Mouse (Mus musculus) hindbrain, embryonic 10.5 days (tissue): ENCODE measurements at regions not wholly inside any gene's neighbourhood (a gene's known extent, or its start where the extent isn't known, plus 50 kb on each side); places are given as distances from the start of the nearest gene placed in this dataset.

Experiments used
- DNase-seq: peaks from one replicate; pipeline ENCODE4 v3.0.0-alpha.2; 2017; ENCODE audit warnings: low spot score
- H3K27ac ChIP-seq: fragments of 300-500 bp; sonication (generic); 2 replicates; pipeline ENCODE4 v1.5.1; 2016; ENCODE audit warnings: mild to moderate bottlenecking, moderate library complexity
- H3K27me3 ChIP-seq: fragments of 300-500 bp; sonication (generic); 2 replicates; pipeline ENCODE4 v1.6.1; 2016; ENCODE audit warnings: mild to moderate bottlenecking; ENCODE audit not compliant: poor library complexity, insufficient read depth, severe bottlenecking
- H3K36me3 ChIP-seq: fragments of 300-500 bp; sonication (generic); 2 replicates; pipeline ENCODE4 v1.6.1; 2016; ENCODE audit warnings: mild to moderate bottlenecking, moderate library complexity
- H3K4me1 ChIP-seq: fragments of 300-500 bp; sonication (generic); replicated peaks from 2 replicates; pipeline ENCODE4 v1.6.1; 2016; ENCODE audit warnings: mild to moderate bottlenecking
- H3K4me3 ChIP-seq: fragments of 300-500 bp; sonication (generic); 2 replicates; pipeline ENCODE4 v1.5.1; 2016; ENCODE audit warnings: mild to moderate bottlenecking, moderate library complexity
- H3K9me3 ChIP-seq: fragments of 300-500 bp; sonication (generic); 2 replicates; pipeline ENCODE4 v1.6.1; 2016; ENCODE audit warnings: mild to moderate bottlenecking, moderate library complexity
- WGBS: fragments of 180-500 bp; shearing (Covaris S2); methylation state at CpG from one replicate; pipeline ENCODE4 v1.1.7; 2016; 5-methylcytosine and 5-hydroxymethylcytosine counted together

DNA sequence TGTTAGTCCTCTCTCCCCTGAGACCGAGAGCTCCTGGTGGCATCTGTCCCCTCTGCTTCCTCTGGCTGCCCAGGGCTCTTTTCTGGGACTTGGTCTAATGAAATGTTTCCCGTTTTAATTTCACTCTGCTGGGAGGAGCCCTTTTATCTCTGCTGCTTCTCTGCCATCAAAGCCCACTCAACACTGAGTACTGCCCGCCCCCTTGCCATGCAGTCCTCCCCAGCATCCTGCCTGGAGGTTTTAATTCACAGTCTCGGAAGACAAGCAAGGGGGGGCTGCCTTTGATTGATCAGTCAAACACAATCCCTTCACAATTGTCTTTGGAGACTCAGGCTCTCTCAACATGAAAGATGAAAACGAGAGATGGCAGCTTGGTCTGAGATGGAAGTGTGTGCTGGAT is 792.5 kb downstream of the Tmem114 start:
- Histone ChIP-seq H3K27me3 (no peaks in the 10 kb centered on the region), H3K27ac (peak overlapping the region; percentile 75), H3K9me3 (no peaks in the 10 kb centered on the region), H3K4me1 (peaks cover 27% of the 10 kb centered on the region), H3K36me3 (no peaks in the 10 kb centered on the region), H3K4me3 (no peak overlapping the region)
- DNase-seq: peak; percentile 11
- WGBS: 4% methylated on average over 5 of the region's 5 CpGs

- peaks cover 11% of the 10 kb centered on the region for H3K4me1 ChIP-seq
- no peaks in the 10 kb centered on the region for H3K9me3 ChIP-seq
- H3K27ac ChIP-seq: no peak overlapping the region
- H3K36me3 ChIP-seq: no peaks in the 10 kb centered on the region
- H3K4me3 ChIP-seq: no peak overlapping the region
- 88% methylated on average over 8 of the region's 8 CpGs for WGBS
- no peaks in the 10 kb centered on the region for H3K27me3 ChIP-seq
- DNase-seq: no peak
These were observed 796.6 kb downstream of the Tmem114 start for GRCm38 (mm10) chr16:7628351-7628750.

DNA sequence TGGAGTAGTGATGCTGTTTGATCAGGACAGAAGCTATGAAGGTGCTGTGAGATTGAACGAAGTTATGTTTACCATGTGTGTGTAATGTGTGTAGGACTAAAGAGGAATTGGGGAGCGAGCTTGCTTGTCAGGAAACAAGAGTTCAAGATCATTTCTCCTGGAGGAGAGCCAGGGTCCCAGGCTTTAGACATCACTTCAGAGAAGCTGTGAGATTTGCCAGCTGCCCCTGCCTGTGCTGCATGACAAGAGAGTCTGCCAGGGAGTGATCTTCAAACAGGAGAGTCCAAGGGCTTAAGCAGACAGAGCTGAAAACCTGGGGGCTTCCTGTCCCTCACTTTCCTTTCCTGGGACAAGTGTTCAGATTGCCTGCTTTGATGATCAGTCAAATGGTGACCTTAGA is 818.3 kb downstream of the Tmem114 start:
- no peak for DNase-seq
- 68% methylated on average over 2 of the region's 2 CpGs for WGBS

GRCm38 (mm10) chr16:7602428-7602827 is 822.5 kb downstream of the Tmem114 start:
- no peak overlapping the region for H3K4me3 ChIP-seq
- H3K27me3 ChIP-seq: no peaks in the 10 kb centered on the region
- 0 out of 2 replicates have a peak, but pooled peaks cover 3% of the 10 kb centered on the region for H3K9me3 ChIP-seq
- H3K27ac ChIP-seq: no peak overlapping the region
- WGBS: 82% methylated on average over 1 of the region's 1 CpGs
- DNase-seq: no peak
- no peaks in the 10 kb centered on the region for H3K4me1 ChIP-seq
- H3K36me3 ChIP-seq: no peaks in the 10 kb centered on the region

More for the DNA sequence above, 818.3 kb downstream of the Tmem114 start:
- Histone ChIP-seq H3K9me3 (no peaks in the 10 kb centered on the region), H3K27ac (no peak overlapping the region), H3K4me1 (no peaks in the 10 kb centered on the region), H3K36me3 (no peaks in the 10 kb centered on the region), H3K27me3 (no peaks in the 10 kb centered on the region), H3K4me3 (no peak overlapping the region)

GRCm38 (mm10) chr16:7574879-7575278 is 850.1 kb downstream of the Tmem114 start:
- Histone ChIP-seq H3K4me1 (no peaks in the 10 kb centered on the region), H3K9me3 (no peaks in the 10 kb centered on the region), H3K36me3 (no peaks in the 10 kb centered on the region), H3K27ac (no peak overlapping the region), H3K4me3 (no peak overlapping the region), H3K27me3 (no peaks in the 10 kb centered on the region)
- 68% methylated on average over 3 of the region's 3 CpGs for WGBS
- DNase-seq: no peak

GRCm38 (mm10) chr16:7560841-7561240 is 864.1 kb downstream of the Tmem114 start:
- H3K9me3 ChIP-seq: no peaks in the 10 kb centered on the region
- H3K4me3 ChIP-seq: no peak overlapping the region
- no peaks in the 10 kb centered on the region for H3K27me3 ChIP-seq
- no peak overlapping the region for H3K27ac ChIP-seq
- H3K36me3 ChIP-seq: no peaks in the 10 kb centered on the region
- DNase-seq: no peak
- no peaks in the 10 kb centered on the region for H3K4me1 ChIP-seq
- 82% methylated on average over 2 of the region's 2 CpGs for WGBS

DNA sequence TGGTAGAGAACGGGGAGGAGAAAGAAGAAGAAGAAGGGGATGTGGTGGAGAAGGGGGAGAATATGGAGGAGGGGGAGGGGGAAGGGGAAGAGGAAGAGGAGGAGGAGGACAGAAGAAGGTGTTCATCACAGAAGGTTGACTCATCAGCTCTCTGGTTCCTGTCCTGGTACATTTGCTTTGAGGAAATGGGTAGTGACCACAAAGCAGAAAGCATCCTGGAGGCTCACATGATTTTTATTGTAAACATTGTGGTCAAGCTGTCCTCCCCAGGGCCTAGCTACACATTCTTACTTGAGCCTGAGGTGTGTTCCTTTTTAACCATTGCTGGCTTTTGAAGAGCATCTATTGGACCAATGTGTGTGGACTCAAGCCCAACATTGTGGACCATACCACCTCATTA is 865.8 kb downstream of the Tmem114 start:
- no peak for DNase-seq
- Histone ChIP-seq H3K36me3 (no peaks in the 10 kb centered on the region), H3K27me3 (no peaks in the 10 kb centered on the region), H3K4me1 (no peaks in the 10 kb centered on the region), H3K27ac (no peak overlapping the region), H3K9me3 (no peaks in the 10 kb centered on the region), H3K4me3 (no peak overlapping the region)
- WGBS: 84% methylated on average over 1 of the region's 1 CpGs

GRCm38 (mm10) chr16:7558637-7559036 is 866.3 kb downstream of the Tmem114 start:
- H3K9me3 ChIP-seq: no peaks in the 10 kb centered on the region
- no peak overlapping the region for H3K4me3 ChIP-seq
- no peak for DNase-seq
- H3K27me3 ChIP-seq: no peaks in the 10 kb centered on the region
- no peaks in the 10 kb centered on the region for H3K36me3 ChIP-seq
- no peak overlapping the region for H3K27ac ChIP-seq
- H3K4me1 ChIP-seq: no peaks in the 10 kb centered on the region
- WGBS: 84% methylated on average over 1 of the region's 1 CpGs

GRCm38 (mm10) chr16:7555911-7556310 is 869.0 kb downstream of the Tmem114 start:
- DNase-seq: no peak
- Histone ChIP-seq H3K4me1 (no peaks in the 10 kb centered on the region), H3K27me3 (no peaks in the 10 kb centered on the region), H3K27ac (no peak overlapping the region), H3K9me3 (no peaks in the 10 kb centered on the region), H3K4me3 (no peak overlapping the region), H3K36me3 (no peaks in the 10 kb centered on the region)
- 88% methylated on average over 9 of the region's 9 CpGs for WGBS

DNA sequence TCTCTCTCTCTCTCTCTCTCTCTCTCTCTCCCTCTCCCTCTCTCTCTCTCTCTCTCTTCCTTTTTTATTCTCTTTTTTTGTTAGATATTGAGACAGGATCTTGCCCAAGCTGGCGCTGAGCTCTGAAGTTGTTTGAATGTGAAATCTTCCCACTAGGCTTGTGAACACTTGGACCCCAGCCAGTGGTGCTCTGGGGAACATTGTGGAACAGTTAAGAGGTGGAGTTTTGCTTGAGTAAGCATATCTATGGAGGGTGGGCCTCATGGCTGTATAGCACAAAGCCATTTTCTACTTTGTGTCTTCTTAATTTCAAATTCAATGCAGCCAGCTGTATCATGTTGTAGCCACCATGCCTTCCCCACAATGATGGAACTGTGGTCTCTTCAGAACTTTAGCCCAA is 875.4 kb downstream of the Tmem114 start:
- Histone ChIP-seq H3K4me3 (no peak overlapping the region), H3K36me3 (no peaks in the 10 kb centered on the region), H3K4me1 (no peaks in the 10 kb centered on the region), H3K9me3 (no peaks in the 10 kb centered on the region), H3K27me3 (no peaks in the 10 kb centered on the region), H3K27ac (no peak overlapping the region)
- 98% methylated on average over 1 of the region's 1 CpGs for WGBS
- DNase-seq: no peak

- no peaks in the 10 kb centered on the region for H3K9me3 ChIP-seq
- no peaks in the 10 kb centered on the region for H3K27me3 ChIP-seq
- no peak for DNase-seq
- H3K27ac ChIP-seq: no peak overlapping the region
- H3K4me3 ChIP-seq: no peak overlapping the region
- 38% methylated on average over 4 of the region's 4 CpGs for WGBS
- no peaks in the 10 kb centered on the region for H3K36me3 ChIP-seq
- H3K4me1 ChIP-seq: peaks cover 5% of the 10 kb centered on the region
These were observed 880.9 kb downstream of the Tmem114 start for GRCm38 (mm10) chr16:7544067-7544466.

DNA sequence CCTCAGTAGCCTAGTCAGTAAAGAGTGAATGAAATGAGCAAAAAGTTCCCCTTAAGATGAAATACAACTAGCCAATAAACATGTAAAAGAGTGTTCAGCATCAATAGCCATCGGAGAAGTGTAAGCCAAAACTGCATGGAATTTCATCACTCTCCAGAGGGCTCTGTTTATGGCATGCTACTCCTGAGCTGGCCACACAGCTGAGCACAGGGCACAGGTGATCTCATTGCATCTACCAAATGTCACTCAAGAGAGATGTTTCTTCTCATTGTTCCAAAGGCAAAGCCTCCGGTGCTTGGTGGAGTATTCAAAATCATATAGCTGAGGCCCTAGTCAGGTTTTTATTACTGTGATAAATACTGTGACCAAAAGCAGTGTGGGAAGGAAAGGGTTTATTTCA is 895.1 kb downstream of the Tmem114 start:
- no peak overlapping the region for H3K27ac ChIP-seq
- H3K4me3 ChIP-seq: no peak overlapping the region
- DNase-seq: no peak
- no peaks in the 10 kb centered on the region for H3K27me3 ChIP-seq
- no peaks in the 10 kb centered on the region for H3K9me3 ChIP-seq
- H3K36me3 ChIP-seq: no peaks in the 10 kb centered on the region
- WGBS: 91% methylated on average over 2 of the region's 2 CpGs
- H3K4me1 ChIP-seq: peaks cover 17% of the 10 kb centered on the region

GRCm38 (mm10) chr16:7528963-7529362 is 896.0 kb downstream of the Tmem114 start:
- Histone ChIP-seq H3K9me3 (no peaks in the 10 kb centered on the region), H3K4me3 (no peak overlapping the region), H3K27me3 (no peaks in the 10 kb centered on the region), H3K36me3 (no peaks in the 10 kb centered on the region), H3K27ac (peak overlapping the region; percentile 73), H3K4me1 (peaks cover 17% of the 10 kb centered on the region)
- DNase-seq: no peak
- WGBS: 21% methylated on average over 5 of the region's 5 CpGs
